Mouse (Mus musculus) kidney, adult 2 months (tissue): ENCODE results near the gene Cpm.

Experiments used
- CTCF ChIP-seq: fragments of 200-500 bp; conservative IDR thresholded peaks from 2 replicates; pipeline ENCODE4 v1.5.1; 2011; ENCODE audit warnings: low read depth, mild to moderate bottlenecking, control low read depth, low read length, moderate library complexity, mixed read lengths; ENCODE audit not compliant: insufficient read depth, insufficient read length
- POLR2A ChIP-seq: fragments of 200-500 bp; IDR thresholded peaks from one replicate; pipeline ENCODE4 v1.6.1; 2011; ENCODE audit warnings: low read depth, low read length, control low read depth

GRCm38 (mm10) chr10:117631562-117632259 lies 2.4 kb downstream of the Cpm start:
- TF ChIP-seq CTCF: no peak
- TF ChIP-seq POLR2A: no peak
